Mouse (Mus musculus): ENCODE measurements at regions not wholly inside any gene's neighbourhood (a gene's known extent, or its start where the extent isn't known, plus 50 kb on each side); places are given as distances from the start of the nearest gene placed in this dataset.
"Not testable (repeated sequence)": the region's sequence is repeated elsewhere in the genome, so short reads cannot be mapped to it uniquely, and the experiment has no call there.

- DNase-seq (ENCODE audit: low read depth, low spot score): not testable (repeated sequence)
Observed at GRCm38 (mm10) chr11:45424066-45424465, 427.8 kb upstream of the Clint1 start.

DNA sequence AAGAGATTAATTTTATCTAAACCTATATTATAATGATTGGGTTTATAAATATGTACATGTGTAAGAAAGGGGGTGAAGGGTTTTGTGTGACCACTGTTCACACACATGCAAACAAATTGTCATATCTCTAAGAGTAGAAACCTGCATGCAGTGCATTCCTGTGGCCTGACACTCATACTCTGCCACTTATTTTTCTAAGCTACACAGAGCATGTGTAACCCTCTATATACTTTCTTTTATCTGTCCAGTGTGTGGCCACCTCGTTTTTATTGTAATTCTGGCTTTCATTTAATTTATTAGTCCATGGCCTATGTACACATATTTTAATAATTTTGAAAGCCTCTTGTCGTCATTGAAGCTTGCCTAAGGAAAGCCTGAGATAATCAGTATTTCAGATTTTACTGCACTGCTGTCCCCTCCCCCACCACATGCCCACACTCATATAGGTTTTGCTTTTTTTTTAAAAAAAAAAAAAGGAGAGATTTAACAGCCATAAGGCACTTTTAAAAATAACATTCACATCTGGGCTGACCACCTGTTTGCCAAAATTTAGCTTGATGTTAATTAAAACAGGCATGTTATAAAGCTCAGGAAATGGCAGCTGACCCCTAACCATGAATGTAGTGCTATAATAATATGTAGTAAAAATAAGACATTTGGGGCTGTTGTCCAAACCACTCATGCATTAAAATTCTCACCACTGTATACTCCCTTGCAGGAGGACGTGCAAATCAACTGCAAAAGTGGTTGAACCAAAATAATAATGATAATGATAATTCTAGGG lies 410.7 kb upstream of the Clint1 start:
- no peak for DNase-seq (ENCODE audit: low read depth, low spot score)

DNA sequence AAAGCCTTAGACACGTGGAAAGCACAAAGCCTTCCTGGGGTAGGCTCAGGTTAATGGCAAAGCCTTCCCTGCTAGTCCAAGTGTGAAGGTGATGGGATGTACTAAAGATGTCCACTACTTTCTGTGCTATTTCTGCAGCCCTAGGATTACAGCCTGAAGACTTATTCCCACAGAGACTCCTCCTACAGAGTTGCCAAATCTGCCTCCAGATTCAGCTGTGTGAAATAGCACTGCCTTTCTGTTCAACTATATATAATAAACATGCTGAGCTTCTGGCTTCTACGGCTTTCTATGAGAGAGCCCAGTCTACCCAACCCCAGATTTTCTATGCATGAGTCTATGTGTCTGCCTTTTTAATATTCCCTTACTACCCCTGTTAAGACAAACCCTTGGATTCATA lies 405.3 kb upstream of the Clint1 start:
- DNase-seq (ENCODE audit: low read depth, low spot score): no peak

DNA sequence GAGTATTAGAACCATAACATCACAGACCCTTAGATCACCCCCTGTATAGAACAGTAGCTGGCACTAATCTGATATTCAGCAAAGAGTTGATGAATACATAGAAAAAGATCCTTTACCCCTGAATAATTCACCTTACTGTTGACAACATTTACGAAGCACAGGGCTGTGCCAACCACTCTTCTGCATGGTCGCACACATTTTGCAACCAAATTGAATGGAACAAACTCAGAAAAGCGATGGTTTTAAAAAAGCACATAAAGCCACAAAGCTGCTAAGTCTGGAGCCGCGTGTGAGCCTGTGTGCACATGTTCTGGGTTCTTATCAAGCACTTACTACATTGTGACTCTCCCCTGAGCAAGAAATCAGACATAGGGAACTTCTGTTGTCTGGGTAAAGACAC lies 397.6 kb upstream of the Clint1 start:
- DNase-seq (ENCODE audit: low read depth, low spot score): no peak

GRCm38 (mm10) chr11:45454933-45455332 lies 396.9 kb upstream of the Clint1 start:
- no peak for DNase-seq (ENCODE audit: low read depth, low spot score)

DNA sequence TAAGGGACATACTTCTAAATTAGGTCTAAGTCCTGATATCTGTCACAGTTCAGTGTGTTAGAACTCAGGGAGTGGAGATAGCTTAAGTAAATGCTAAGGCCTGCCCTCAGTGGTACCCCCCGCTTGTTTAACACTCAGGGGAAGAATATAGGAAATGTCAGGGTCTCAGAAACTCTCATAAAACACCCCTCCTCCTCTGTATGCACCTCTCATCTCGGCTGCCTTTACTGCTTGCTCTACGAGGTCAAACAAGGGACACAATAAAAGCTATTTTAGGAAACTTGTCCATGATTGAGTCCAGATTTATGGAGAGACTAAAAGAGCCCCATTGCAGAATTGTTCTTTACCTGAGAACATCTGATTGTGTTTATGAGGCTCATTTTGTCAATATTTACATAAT lies 395.1 kb upstream of the Clint1 start:
- DNase-seq (ENCODE audit: low read depth, low spot score): no peak

DNA sequence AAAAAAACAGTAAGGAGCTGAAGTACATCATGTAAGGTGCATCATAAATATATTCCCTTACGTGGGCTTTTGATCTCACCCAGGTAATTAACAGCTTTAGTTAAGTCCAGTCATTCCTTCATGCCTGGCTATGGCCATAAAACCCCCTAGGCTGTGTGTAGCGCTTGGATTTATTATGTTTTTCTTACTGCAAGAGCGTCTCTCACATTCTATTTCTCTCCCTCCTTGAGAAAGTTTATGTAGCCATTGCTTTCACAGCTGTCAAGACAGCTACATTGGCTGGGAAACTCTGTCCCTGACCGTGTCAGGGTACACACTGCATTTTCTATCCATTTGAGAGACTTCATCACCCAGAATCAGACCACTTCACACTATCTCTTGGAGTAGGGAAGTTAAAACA lies 394.3 kb upstream of the Clint1 start:
- DNase-seq (ENCODE audit: low read depth, low spot score): no peak

GRCm38 (mm10) chr11:45460000-45460792 lies 391.7 kb upstream of the Clint1 start:
- no peak for DNase-seq (ENCODE audit: low read depth, low spot score)

- DNase-seq (ENCODE audit: low read depth, low spot score): no peak
Observed at GRCm38 (mm10) chr11:45464501-45464900, 387.4 kb upstream of the Clint1 start.

DNA sequence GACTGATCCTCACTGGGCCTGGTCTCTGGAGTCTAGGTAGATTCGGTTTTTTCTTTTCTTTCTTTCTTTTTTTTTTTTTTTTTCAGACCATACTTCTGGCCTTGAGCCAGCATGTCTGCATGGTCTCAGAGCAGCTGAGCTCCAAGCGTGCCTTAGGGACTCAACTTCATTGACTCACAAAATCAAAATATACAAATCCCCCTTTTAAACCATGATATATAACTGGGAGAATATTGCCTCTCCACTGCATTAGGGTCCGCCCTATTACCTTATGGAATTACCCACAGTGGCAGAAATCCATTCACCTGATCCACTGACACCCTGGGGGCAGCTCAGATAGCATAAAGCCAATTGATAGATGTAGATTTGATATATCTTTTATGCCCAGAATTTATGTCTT lies 385.5 kb upstream of the Clint1 start:
- DNase-seq (ENCODE audit: low read depth, low spot score): no peak

DNA sequence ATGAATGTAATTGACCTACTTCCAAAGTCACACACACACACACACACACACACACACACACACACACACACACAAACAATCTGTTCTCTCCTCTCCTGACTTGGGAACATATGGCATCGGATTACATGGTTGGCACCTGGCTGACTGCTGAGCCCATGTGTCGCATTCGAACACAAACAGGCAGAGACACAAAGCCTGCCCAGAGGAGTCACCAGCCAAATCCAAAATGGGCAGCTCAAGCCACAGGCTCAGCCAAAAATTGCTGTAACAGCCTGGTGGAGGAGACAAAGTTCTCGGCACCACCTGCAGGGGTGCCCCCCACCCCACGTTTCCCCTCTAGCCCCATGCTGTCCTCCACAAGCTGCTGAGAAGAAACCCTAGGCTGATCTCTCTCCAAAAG lies 379.7 kb upstream of the Clint1 start:
- DNase-seq (ENCODE audit: low read depth, low spot score): no peak

GRCm38 (mm10) chr11:45476917-45477316 lies 374.9 kb upstream of the Clint1 start:
- DNase-seq (ENCODE audit: low read depth, low spot score): no peak

- DNase-seq (ENCODE audit: low read depth, low spot score): no peak
Observed at GRCm38 (mm10) chr11:45485950-45486349, 365.9 kb upstream of the Clint1 start.

GRCm38 (mm10) chr11:45491021-45491967 lies 360.6 kb upstream of the Clint1 start:
- DNase-seq (ENCODE audit: low read depth, low spot score): no peak

- no peak for DNase-seq (ENCODE audit: low read depth, low spot score)
Observed at GRCm38 (mm10) chr11:45495246-45495645, 356.6 kb upstream of the Clint1 start.

DNA sequence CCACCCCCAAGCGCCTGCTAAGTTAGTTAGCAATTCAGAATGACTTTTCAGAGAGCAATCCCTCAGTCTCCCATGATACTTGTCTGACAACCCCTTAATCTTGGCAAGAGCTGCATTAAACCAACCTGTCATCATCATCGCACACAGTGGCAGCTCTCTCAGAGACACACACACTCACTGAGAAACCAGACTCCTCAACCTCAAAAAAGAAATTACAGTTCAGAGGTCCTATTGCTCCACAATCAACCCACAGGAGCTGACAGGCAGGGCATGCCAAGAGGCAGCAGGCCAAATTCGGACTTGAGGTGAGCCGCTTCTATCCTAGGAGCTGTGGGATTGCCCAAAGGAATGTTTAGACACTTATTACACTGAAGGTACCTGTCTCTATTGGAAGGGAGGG lies 343.3 kb upstream of the Clint1 start:
- no peak for DNase-seq (ENCODE audit: low read depth, low spot score)

DNA sequence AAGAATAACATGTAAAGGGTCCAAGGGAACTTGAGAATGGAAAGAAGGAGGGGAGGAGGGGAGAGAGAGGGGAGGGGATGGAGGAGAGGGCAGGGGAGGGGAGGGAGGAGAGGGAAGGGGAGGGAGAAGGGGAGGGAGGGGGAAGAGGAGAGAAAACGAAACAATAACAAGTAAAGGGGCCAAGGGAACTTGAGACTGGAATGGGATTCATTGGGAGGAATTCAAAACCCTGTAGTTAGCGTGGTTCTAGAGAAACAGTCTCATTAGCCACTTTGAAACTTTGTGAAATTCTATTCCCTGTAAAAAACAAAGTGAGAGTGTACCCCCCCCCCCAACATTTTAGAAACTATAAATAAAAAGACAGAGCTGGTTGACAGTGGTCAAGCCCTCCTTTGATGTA lies 342.6 kb upstream of the Clint1 start:
- DNase-seq (ENCODE audit: low read depth, low spot score): no peak

DNA sequence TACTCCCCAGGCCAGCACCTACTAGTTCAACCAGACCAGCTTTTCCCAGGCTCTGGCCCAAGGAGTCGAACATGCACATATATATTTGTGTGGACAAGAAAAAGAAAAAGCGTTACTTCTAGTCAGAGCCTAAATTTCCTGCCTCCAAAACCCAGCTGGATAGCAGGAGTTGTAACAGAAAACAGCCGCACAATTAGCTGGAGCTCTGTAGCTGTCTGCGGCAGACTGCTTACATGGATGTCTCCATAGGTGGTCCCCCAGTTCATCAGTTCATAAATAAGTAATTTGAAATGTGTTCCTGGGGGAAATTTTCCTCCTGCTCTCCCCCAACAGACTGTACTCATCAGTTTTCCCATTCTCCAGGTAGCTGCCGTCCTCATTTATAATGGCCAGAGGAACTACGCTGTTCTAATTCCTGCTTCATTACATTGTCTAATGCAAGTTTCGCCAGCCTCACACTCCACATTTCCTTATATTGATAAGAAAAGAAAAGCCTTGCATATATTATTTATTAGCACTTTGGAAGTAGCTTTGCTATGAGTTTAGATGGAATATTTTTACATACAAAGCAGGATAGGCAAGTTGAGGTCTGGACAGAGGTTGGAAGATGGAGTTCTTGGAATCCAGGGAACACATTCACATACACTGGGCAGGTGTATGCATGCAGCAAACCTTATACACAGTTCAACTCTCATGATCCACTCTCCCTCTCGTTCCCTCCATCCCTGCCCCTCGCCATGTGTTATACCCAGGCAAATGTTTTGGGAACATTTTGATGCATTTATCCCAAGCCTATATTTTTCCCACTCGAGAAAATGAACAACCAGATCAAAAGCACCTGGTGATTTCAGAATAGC lies 337.2 kb upstream of the Clint1 start:
- DNase-seq (ENCODE audit: low read depth, low spot score): no peak

- no peak for DNase-seq (ENCODE audit: low read depth, low spot score)
Observed at GRCm38 (mm10) chr11:45524720-45525119, 327.1 kb upstream of the Clint1 start.

- DNase-seq (ENCODE audit: low read depth, low spot score): no peak
Observed at GRCm38 (mm10) chr11:45531044-45531626, 320.7 kb upstream of the Clint1 start.

All from WW6 (cell line).